Mouse (Mus musculus): ENCODE measurements around the gene Dhx30.
A peak's percentile ranks its signal among the peaks of the same experiment; 100 is the strongest.
"Not testable (repeated sequence)": the region's sequence is repeated elsewhere in the genome, so short reads cannot be mapped to it uniquely, and the experiment has no call there.

The Dhx30 gene

DNA sequence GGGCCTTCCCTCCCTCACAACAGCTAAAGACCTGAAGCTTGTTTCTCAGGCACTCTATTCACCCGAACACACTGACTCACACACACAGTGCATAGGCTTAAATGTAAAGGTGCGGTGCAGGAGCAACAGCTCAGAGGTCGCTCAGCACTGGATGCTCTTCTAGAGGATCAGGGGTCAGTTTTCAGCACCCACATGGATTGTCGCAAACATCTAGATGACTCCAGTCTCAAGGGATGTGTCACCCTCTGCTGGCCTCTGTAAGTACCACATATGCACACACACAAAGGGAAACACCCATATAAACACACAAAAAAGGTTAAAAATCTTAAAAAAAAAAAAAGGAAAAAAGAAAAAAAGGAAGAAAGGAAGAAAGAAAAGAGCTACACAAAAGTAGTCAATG is 22.9 kb downstream of the Dhx30 start:
- DNase-seq (ENCODE audit: low read depth): no peak

GRCm38 (mm10) chr9:110093303-110093702 is 24.3 kb downstream of the Dhx30 start:
- DNase-seq (ENCODE audit: low read depth): no peak

DNA sequence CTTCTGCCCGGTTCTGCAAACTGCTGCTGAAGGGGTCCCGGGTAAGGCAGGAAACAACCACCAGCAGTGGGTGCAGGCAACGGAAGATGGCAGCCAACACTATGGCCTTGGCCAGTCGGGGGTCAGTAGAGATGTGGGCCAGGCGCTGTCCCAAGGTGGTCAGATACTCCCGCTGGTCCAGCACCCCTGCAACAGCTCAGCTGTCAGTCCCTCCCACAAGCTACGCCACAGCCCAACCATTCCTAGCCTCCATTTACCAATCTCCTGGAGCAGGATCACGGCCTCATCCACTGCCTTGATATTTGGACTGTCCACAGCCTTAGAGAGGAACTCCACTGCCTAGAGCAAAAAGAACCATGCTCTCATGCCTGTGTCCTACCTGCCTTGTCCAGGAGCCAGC is 31.9 kb downstream of the Dhx30 start:
- no peak for DNase-seq (ENCODE audit: low read depth)

DNA sequence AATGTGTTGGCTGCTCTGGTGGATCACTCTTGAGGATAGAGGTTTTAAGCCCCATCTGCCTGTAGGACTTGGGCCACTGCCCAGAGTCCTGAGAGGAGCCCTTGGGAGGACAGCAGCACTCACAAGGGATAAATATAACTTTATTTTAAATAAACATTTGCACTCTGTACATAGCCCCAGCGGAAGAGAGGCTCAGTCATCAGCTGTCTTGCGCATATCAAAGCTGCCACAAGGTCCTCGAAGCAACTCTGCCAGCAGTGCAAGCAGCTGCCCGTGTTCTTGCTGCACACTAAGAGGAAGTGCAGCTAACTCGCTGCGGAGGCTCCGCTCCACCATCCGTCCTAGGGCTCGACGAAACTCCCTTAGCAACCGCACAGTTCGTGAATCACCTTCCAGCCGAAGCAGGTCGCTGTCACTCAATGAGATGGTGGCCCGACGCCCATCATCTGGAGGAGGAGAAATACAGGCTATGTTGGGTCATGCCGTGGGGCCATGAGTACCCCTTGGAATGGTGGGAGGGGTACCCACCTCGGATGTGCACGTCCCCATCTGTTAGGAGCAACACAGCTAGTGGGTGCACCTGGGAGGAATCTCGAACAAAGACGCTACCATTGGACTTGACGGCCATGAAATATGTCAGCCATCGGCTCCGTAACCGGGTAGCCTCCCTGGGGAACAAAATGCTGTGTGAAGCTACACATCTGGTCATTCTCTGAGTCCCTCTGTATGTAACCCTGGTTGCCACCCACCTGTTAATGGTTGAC is 33.2 kb downstream of the Dhx30 start:
- no peak for DNase-seq (ENCODE audit: low read depth)

GRCm38 (mm10) chr9:110081066-110081465 is 36.6 kb downstream of the Dhx30 start:
- DNase-seq (ENCODE audit: low read depth): no peak

- DNase-seq (ENCODE audit: low read depth): not testable (repeated sequence)
These were observed 41.2 kb downstream of the Dhx30 start for GRCm38 (mm10) chr9:110076468-110076867.

GRCm38 (mm10) chr9:110071843-110072242 is 45.8 kb downstream of the Dhx30 start:
- peak; percentile 76 for DNase-seq (ENCODE audit: low read depth)

GRCm38 (mm10) chr9:110071011-110071410 is 46.6 kb downstream of the Dhx30 start:
- DNase-seq (ENCODE audit: low read depth): no peak

DNA sequence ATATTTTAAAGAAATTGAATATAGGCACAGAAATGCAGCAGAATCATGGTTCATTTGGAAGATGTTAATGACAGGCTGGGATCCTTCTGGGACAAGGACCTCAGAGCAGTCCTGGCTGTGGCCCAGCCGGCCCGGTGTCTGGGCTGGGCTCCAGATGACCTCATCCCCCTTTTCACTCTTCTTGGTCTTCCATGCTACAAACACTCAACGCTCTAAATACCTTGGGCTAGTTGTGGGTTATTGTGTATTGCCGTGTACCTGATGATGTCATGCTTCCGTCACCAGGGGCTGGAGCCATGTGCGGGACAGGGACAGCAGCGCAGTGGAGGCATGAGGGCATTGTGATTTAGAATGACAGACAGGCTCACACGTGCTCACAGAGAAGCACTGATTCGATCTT is 47.3 kb downstream of the Dhx30 start:
- DNase-seq (ENCODE audit: low read depth): no peak

- no peak for DNase-seq (ENCODE audit: low read depth)
These were observed 48.9 kb downstream of the Dhx30 start for GRCm38 (mm10) chr9:110068745-110069144.

GRCm38 (mm10) chr9:110064641-110065040 is 53.0 kb downstream of the Dhx30 start:
- DNase-seq (ENCODE audit: low read depth): no peak

GRCm38 (mm10) chr9:110062861-110063260 is 54.8 kb downstream of the Dhx30 start:
- no peak for DNase-seq (ENCODE audit: low read depth)

- no peak for DNase-seq (ENCODE audit: low read depth)
These were observed 55.2 kb downstream of the Dhx30 start for GRCm38 (mm10) chr9:110062405-110062804.

DNA sequence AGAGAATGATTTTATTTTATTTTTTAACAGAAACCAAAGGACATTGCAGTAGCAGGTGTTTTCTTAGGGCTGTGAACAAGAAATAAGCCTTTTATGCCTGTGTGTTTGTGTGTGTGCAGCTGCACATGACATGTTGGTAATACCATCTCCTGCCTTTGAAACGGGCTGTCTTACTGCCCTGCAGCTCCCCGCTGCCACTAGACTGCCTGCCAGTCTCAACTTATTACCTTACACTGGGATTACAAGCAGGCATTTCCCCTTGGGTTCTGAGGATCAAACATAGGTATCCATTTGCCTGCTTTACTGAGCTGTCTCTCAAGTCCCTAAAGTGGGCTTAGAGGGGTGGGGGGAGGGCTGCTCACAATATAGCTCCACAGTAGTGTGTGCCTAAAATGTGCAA is 56.9 kb downstream of the Dhx30 start:
- no peak for DNase-seq (ENCODE audit: low read depth)

DNA sequence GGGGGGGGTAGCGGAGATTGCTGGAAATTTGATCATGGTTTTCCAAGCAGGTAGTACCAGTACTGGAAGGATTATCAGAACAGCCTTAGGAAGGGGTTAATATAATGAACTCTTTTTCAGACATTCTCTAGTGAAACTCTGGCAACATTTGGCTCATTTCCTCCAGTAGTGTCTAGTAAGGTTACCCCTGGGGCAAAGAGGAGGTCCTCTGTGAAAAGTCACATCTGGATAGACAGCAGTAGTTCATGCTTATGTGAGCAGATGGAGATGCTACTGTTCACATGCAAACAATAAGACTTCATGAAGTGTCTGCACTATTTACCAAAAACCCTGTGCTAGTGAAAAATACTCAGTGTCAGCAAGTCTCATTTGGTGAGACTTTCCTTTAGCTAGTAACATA is 60.4 kb downstream of the Dhx30 start:
- DNase-seq (ENCODE audit: low read depth): no peak

DNA sequence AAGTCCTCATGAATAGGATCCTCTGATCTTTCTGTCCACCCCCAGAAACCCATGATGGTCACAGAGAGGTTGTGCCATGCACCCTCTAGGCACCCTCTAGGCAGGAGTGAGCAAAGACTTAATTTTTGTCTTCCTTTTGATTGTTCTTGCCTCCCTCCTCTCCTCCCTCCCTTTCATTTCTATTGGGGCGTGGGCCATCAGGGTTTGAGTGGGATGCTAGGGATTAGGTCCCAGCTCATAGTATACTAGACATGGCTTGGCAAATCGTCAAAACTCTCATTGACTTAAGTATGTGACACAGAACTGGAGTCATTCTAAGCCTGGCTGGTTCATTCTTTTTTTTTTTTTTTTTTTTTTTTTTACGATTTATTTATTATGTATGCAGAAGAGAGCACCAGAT is 62.8 kb downstream of the Dhx30 start:
- no peak for DNase-seq (ENCODE audit: low read depth)

GRCm38 (mm10) chr9:110054080-110054421 is 63.6 kb downstream of the Dhx30 start:
- no peak for DNase-seq (ENCODE audit: low read depth)

DNA sequence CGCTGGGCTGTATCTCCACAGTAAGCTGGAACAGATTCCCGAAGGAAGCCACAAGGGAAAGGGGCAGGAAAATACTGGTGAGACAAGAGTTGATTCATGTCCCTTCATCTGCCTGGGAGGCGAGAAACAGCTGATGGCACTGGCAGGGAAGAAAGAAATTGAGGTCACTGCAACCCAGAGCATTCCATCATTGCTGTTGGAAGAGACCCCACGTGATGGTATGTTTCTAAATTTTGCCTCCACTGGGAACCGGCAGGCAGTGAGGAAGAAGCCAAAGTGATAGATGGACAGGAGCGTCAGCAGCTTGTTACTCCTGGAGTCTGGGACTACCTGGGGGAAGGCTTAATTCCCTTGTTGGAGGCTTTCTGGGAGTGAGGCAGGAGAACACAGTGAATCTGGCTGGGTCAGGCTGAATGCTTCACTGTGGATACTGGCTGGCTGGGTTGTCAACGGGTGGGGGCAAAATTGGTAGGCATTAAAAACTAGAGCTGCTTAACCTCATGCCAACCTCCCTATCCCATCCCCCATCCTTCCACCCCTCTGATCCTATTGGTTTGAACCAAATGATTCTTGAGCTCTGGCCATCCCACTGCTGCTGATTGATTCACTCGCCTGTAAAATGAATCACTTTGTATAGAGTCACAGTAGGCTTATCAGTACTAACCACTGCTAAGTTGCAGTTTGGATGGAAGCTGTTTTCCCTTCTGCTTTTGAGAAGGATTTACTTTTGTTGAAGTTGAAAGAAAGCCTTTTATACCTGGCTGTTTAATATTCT is 64.1 kb downstream of the Dhx30 start:
- no peak for DNase-seq (ENCODE audit: low read depth)

DNA sequence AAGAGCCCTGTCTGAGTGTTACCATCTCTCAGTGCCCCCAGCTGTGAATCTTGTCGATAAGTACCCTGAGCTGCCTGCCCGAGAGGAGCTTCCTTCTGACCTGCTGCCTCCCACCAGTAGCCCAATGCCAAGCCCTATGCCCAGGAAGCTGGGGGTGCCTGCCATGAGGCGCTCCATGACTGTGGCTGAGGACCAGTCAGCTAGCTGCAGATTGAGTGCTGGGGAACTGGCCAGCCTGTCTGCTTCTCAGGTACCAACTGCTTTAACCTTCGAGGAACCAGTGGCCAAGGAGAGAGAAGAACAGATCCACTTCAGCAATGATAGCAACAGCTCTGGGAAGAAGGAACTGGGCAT is 64.7 kb downstream of the Dhx30 start:
- DNase-seq (ENCODE audit: low read depth): no peak

- DNase-seq (ENCODE audit: low read depth): no peak
These were observed 65.6 kb downstream of the Dhx30 start for GRCm38 (mm10) chr9:110051869-110052661.

GRCm38 (mm10) chr9:110051184-110051583 is 66.4 kb downstream of the Dhx30 start:
- DNase-seq (ENCODE audit: low read depth): no peak

DNA sequence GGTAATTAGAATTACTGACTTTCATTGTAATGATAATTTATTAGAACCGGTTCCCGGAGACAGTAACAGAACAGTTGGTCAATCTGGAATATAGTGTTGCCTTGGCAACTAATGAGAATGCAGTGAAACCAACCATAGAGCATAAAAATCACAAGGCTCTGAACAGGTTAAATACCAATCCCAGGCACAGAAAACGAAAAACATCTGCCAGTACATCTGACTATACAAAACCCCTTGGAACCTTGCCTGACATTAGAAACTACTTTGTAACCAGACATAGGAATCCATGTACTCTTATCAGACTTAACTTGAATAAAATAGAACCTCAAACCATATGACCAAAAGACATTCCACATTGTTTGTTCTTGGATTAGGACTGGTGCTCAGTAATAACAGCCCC is 69.8 kb downstream of the Dhx30 start:
- no peak for DNase-seq (ENCODE audit: low read depth)

- no peak for DNase-seq (ENCODE audit: low read depth)
These were observed 70.4 kb downstream of the Dhx30 start for GRCm38 (mm10) chr9:110047260-110047659.
